Mouse (Mus musculus) gastrocnemius, postnatal 25 days (tissue): ENCODE measurements around the gene Cdc25a. TPM values are rescaled to one million over a fixed set of nuclear protein-coding genes. Genes with fewer than 3 reads are reported as not detected.
A peak's percentile ranks its signal among the peaks of the same experiment; 100 is the strongest.

Source experiments
- DNase-seq: peaks from one replicate; pipeline ENCODE4 v3.0.0; 2022
- total RNA-seq, 2 experiments: library from RNA; stranded (reverse); gene quantifications; 1 replicate in 1 of 2; 2 replicates in 1 of 2; pipeline ENCODE4 v1.2.3; 2021

Gene Cdc25a
- total RNA-seq, 2 experiments from 2014 or later = 3.6 to 3.7 TPM

DNA sequence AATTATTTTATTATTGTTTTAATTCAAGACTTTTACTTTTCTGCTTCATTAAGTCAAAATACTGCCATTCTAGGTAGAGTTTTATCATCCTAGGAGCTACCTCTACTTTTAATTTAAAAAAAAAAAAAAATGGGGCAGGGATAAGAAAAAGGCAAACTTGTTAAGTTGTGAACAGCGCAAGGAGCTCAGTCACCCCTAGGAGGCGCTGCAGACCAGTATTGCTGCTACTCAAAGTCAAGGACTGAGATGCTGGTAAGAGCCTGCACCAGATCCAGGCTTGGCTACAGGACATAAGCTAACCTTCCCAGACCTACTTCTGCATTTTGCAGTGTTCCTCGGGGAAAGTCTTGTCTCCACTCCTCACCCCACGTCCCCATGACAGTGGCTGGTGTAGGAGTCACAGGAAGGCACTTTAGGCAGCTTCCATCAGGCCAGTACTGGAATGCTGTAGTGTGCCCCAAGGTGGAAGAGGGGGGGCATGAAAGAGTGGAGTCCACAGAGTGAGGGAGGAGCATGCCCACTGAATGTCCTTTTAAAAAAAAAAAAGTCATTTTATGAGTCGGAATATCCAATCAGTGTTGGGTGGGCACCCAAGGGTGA is 17.4 kb downstream of the Cdc25a start:
- DNase-seq = peak; percentile 69

DNA sequence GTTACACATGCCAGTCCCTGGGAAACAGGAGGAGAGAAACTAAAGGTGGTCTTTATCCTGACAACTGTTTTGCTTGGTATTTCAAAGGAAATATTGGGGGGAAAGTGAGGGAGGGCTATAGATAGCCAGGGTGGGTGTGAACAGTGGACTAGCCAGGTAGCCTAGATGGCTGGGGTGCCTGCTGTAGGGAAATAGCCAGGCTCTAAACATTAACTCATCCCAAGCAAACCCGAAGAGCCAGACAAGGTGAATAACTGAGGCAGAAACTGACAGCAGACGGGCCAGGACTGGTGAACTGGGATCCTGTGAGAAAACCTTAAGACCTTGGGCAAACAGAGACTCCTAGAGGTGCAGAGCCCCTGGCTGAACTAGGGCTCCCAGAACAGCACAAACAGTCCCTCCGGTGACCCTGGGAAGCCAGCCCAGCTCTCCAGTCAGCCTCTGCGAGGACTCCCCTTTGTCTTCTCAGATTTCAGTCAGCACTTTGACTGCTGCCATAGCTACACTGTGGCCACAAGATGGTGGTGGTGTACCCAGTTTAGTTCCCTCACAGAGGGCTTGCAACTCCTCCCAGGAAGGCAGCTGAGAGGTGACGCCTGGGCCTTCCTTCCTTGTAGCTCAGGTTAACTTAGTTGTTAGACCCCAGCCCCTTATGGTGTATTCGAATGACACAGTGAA is 19.2 kb downstream of the Cdc25a start:
- peak; percentile 82 for DNase-seq

- DNase-seq = no peak
Measured at GRCm38 (mm10) chr9:109895593-109895992, 20.2 kb downstream of the Cdc25a start.

- peak; percentile 75 for DNase-seq
Measured at GRCm38 (mm10) chr9:109896253-109897150, 21.1 kb downstream of the Cdc25a start.

- peak; percentile 72 for DNase-seq
Measured at GRCm38 (mm10) chr9:109898027-109898426, 22.6 kb downstream of the Cdc25a start.

GRCm38 (mm10) chr9:109899361-109899760 is 24.0 kb downstream of the Cdc25a start:
- DNase-seq = no peak

DNA sequence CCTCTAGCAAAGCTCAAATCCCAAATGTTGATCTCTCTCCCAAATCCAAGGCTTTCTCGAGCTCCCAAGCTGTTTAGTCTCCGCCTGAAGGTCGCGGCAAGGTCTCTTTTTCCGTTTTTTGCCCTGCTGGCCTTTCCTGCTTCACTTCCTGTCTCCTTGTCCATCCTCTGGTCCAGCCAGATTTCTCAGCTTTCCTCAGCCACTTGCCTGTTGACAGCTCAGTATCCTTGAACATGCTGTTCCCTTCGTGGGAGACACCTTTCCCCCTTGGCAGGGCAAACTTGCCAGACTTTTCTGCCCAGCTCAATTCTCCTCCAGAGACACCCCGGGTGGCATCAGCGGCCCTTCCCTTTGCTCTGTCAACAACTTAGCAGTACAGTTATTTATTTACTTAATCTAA is 24.4 kb downstream of the Cdc25a start:
- peak; percentile 40 for DNase-seq

GRCm38 (mm10) chr9:109900604-109901003 is 25.2 kb downstream of the Cdc25a start:
- no peak for DNase-seq

DNA sequence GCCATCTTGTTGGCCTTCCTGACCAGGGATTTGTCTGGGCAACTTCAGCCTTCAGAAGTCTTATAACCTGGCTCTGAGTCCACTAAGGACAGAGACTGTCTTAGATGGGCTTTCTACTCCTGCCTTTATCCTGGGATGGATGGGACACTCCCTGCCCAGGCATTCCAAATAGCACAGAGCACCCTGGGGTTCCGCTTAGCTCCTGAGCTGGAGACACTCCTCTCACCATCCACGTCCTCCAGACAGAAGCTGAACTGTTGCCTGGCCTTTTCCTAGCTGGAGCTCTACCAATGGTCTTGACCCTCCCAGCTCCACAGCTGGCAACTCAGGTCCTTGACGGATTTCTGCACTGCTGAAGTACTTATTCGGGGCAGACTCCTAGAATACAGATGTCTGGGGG is 26.9 kb downstream of the Cdc25a start:
- DNase-seq = no peak

DNA sequence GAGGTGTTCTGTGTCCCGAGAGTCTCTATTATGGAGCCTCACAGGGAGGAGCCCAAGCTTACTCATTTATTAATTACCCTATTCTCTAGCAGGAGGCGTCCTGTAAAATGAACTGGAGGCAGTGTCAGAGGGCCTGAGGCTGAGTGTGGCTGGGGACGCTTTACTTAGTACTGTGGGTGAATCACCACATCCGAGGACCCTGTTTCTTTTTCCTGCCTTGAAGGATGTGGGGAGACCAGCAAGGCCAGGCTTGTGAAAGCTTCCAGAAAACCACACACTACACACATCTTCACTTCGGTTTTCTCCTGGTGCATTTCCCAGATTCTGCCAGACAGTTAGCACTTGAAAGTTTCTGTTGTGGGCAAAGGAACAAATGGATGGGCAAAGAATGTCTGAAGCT is 27.4 kb downstream of the Cdc25a start:
- no peak for DNase-seq

DNA sequence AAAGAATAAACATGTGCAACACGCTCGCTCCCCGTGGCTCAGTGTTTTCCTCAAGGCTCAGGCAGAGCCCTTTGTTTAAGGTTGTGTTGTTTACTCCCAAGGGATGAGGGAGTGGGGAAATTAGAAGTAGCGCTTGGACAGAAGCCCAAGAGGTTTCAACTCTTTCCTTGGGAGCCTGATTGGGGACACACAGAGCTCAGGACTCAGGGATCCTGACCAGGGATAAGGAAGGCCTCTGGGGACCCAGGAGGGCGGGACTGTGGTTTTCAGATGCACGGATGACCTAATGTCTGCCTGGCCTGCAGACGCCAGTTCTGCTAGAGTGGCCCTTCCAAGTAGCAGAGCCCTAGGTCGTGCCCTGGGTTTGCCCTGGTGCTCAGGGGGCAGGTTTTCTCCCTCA is 31.9 kb downstream of the Cdc25a start:
- DNase-seq = peak; percentile 81

DNA sequence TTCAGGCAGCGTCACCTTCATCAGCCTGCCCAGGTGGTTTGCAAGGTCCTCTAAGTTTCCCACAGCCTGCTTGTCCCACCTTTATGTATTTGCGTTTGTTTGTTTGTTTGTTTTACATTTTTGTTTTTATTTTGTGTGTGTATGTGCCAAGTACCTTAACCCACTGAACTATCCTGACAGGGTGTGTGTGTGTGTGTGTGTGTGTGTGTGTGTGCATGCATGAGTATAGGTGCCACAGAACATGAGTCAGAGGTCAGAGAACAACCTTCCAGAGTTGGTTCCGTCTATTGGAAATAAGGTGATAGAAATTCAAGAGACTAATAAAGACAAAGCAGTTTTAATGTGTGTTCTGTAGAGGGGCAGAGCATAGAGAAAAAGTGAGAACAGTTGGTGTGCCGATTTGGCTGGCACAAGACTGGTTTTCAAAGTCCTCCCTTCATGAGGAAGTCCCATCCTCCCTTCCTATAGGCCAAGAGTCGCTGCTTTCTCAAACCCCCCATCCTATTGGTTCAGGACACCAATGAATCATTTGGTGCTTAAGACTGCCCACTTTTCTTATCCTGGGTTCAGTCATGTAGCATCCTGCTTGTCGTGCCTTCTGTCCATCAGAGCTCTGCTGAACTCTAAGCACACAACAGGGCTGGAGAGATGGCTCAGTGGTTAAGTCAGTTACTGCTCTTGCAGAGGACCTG is 32.5 kb downstream of the Cdc25a start:
- DNase-seq = no peak

- DNase-seq = no peak
Measured at GRCm38 (mm10) chr9:109909102-109909501, 33.7 kb downstream of the Cdc25a start.

DNA sequence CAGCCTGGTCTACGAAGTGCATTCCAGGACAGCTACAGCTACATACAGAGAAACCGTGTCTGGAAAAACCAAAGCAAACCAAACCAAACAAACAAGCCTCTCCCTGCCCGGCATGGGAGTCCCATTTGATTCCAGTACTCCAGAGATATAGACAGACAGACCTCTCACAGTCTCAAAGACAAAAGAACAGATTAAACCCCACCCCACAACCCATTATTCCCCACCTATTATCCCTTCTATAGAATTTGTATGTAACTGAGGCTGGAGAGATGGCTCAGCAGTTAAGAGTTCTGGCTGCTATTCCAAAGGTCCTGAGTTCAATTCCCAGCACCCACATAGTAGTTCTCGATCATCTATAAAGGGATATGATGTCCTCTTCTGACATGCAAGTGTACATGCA is 34.5 kb downstream of the Cdc25a start:
- no peak for DNase-seq

DNA sequence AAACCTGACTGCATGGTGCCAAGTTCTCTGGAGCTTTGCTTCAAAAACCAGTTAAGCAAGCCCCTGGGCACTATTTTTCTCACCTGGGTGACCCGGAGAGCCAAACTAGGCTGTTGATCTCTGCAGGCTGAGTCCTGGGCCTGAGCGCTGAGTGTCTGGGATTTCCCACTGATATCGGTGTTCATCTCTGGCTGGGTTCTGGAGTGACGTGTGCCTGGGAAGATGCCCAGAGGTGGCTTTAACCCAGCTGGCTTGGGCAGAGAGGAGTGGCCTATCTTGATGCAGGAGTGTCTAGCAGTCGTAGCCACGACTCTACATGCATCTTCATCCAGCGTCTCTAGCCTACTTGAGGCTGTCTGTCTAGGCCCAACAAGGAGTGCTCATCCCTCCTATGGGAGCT is 36.4 kb downstream of the Cdc25a start:
- DNase-seq = peak; percentile 87

GRCm38 (mm10) chr9:109914269-109914926 is 39.0 kb downstream of the Cdc25a start:
- no peak for DNase-seq

GRCm38 (mm10) chr9:109917931-109918330 is 42.6 kb downstream of the Cdc25a start:
- no peak for DNase-seq

- no peak for DNase-seq
Measured at GRCm38 (mm10) chr9:109929131-109929530, 53.8 kb downstream of the Cdc25a start.

DNA sequence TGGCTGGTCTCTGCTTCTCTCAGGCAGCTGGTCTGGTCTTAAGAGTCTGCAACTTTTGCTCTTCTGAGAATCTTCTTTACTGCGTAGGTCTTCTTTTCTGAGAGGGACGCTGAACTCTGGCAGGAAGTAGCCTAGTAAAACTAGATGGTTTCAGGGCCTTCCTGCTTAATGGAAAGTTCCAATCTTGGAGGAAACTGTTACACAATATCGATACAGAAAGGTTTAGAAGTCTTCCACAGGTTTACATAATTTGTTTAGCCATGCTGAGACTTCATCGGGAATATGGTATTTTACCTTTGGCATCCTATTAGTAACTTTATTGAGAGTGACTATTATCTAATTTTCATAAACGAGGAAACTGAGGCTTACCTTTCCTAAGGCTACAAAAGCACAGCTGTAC is 54.7 kb downstream of the Cdc25a start:
- DNase-seq = no peak

DNA sequence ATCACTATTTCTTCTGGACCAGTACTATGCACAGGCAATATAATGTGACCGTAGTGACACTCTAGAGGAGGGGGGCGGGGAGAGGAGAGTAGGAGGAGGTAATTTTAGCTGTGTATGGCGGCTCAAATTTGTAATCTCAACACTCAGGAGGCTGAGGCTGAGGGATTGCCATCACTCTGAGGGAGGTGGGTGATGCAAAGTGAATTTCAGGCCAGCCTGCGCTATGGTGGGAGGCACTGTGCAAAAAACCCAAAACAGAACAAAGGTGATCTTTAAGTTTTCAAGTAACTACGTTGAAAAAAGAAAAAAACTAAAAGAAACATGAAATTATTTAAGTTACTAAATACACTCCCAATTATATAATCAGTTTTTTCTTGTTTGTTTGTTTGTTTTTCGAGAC is 55.4 kb downstream of the Cdc25a start:
- DNase-seq = no peak

GRCm38 (mm10) chr9:109931257-109932171 is 56.1 kb downstream of the Cdc25a start, which contains the start of gene Map4:
TSS of gene Map4 (plus strand) at chr9:109931460.
- peak; percentile 100 for DNase-seq
